Mouse (Mus musculus): ENCODE results near the gene Mrps16. TPM values are rescaled to one million over a fixed set of nuclear protein-coding genes. Genes with fewer than 3 reads are reported as not detected.

Mrps16 gene
- not detected in 2 replicates for polyA plus RNA-seq (2012; ENCODE audit: insufficient read depth, insufficient read length, low replicate concordance, missing spikeins)

GRCm38 (mm10) chr14:20393205-20393913 lies at the start of gene Mrps16:
TSS of gene Mrps16 (minus strand) at chr14:20393634.
- TF ChIP-seq CTCF (IDR thresholded peaks at IDR 0.05; ENCODE audit: insufficient read depth, low read depth, low read length): peak; percentile 93
- TF ChIP-seq POLR2A (IDR thresholded peaks at IDR 0.05; ENCODE audit: insufficient read depth, low read depth, low read length): peak; percentile 72
- peak within 1 kb of the TSS; percentile 92 for H3K27ac ChIP-seq (ENCODE audit: insufficient read depth, low read depth, low read length)
- WGBS: under 1% methylated on average over 68 of the region's 68 CpGs
- peak within 1 kb of the TSS; percentile 93 for H3K4me3 ChIP-seq (ENCODE audit: insufficient read depth, low read depth, low read length)
- peaks cover 2% of the 10 kb centered on the region; the same call in 1 of the 2 replicates for H3K4me1 ChIP-seq (ENCODE audit: control insufficient read depth, insufficient read depth, low read length)

- Histone ChIP-seq H3K27ac (ENCODE audit: insufficient read depth, low read depth, low read length) (no peak overlapping the region), H3K4me1 (ENCODE audit: control insufficient read depth, insufficient read depth, low read length) (0 out of 2 replicates have a peak, but pooled peaks cover 2% of the 10 kb centered on the region), H3K4me3 (ENCODE audit: insufficient read depth, low read depth, low read length) (no peak overlapping the region)
- no peak for TF ChIP-seq CTCF (IDR thresholded peaks at IDR 0.05; ENCODE audit: insufficient read depth, low read depth, low read length)
- TF ChIP-seq POLR2A (IDR thresholded peaks at IDR 0.05; ENCODE audit: insufficient read depth, low read depth, low read length): no peak
- WGBS: 60% methylated on average over 17 of the region's 17 CpGs
Observed at GRCm38 (mm10) chr14:20442252-20442651, 48.8 kb upstream of the Mrps16 start.

- TF ChIP-seq CTCF (IDR thresholded peaks at IDR 0.05; ENCODE audit: insufficient read depth, low read depth, low read length) (no peak), POLR2A (IDR thresholded peaks at IDR 0.05; ENCODE audit: insufficient read depth, low read depth, low read length) (no peak)
- Histone ChIP-seq H3K27ac (ENCODE audit: insufficient read depth, low read depth, low read length) (no peak overlapping the region), H3K4me1 (ENCODE audit: control insufficient read depth, insufficient read depth, low read length) (no peaks in the 10 kb centered on the region), H3K4me3 (ENCODE audit: insufficient read depth, low read depth, low read length) (no peak overlapping the region)
- WGBS: 81% methylated on average over 6 of the region's 6 CpGs
Observed at GRCm38 (mm10) chr14:20436976-20437375, 43.5 kb upstream of the Mrps16 start.

- TF ChIP-seq CTCF (IDR thresholded peaks at IDR 0.05; ENCODE audit: insufficient read depth, low read depth, low read length): no peak
- no peak for TF ChIP-seq POLR2A (IDR thresholded peaks at IDR 0.05; ENCODE audit: insufficient read depth, low read depth, low read length)
Observed at GRCm38 (mm10) chr14:20432420-20432819, 39.0 kb upstream of the Mrps16 start.

GRCm38 (mm10) chr14:20431726-20432125 lies 38.3 kb upstream of the Mrps16 start:
- Histone ChIP-seq H3K4me1 (ENCODE audit: control insufficient read depth, insufficient read depth, low read length) (no peaks in the 10 kb centered on the region), H3K27ac (ENCODE audit: insufficient read depth, low read depth, low read length) (no peak overlapping the region), H3K4me3 (ENCODE audit: insufficient read depth, low read depth, low read length) (no peak overlapping the region)
- 63% methylated on average over 6 of the region's 6 CpGs for WGBS
- TF ChIP-seq CTCF (IDR thresholded peaks at IDR 0.05; ENCODE audit: insufficient read depth, low read depth, low read length): no peak
- TF ChIP-seq POLR2A (IDR thresholded peaks at IDR 0.05; ENCODE audit: insufficient read depth, low read depth, low read length): no peak

More at GRCm38 (mm10) chr14:20432420-20432819, 39.0 kb upstream of the Mrps16 start:
- Histone ChIP-seq H3K4me1 (ENCODE audit: control insufficient read depth, insufficient read depth, low read length) (no peaks in the 10 kb centered on the region), H3K27ac (ENCODE audit: insufficient read depth, low read depth, low read length) (no peak overlapping the region), H3K4me3 (ENCODE audit: insufficient read depth, low read depth, low read length) (no peak overlapping the region)
- 86% methylated on average over 4 of the region's 4 CpGs for WGBS

GRCm38 (mm10) chr14:20429833-20430232 lies 36.4 kb upstream of the Mrps16 start:
- H3K4me3 ChIP-seq (ENCODE audit: insufficient read depth, low read depth, low read length): no peak overlapping the region
- WGBS: 22% methylated on average over 1 of the region's 1 CpGs
- H3K4me1 ChIP-seq (ENCODE audit: control insufficient read depth, insufficient read depth, low read length): no peaks in the 10 kb centered on the region
- TF ChIP-seq POLR2A (IDR thresholded peaks at IDR 0.05; ENCODE audit: insufficient read depth, low read depth, low read length) (no peak), CTCF (IDR thresholded peaks at IDR 0.05; ENCODE audit: insufficient read depth, low read depth, low read length) (no peak)
- H3K27ac ChIP-seq (ENCODE audit: insufficient read depth, low read depth, low read length): no peak overlapping the region

GRCm38 (mm10) chr14:20428593-20428992 lies 35.2 kb upstream of the Mrps16 start:
- Histone ChIP-seq H3K27ac (ENCODE audit: insufficient read depth, low read depth, low read length) (no peak overlapping the region), H3K4me3 (ENCODE audit: insufficient read depth, low read depth, low read length) (no peak overlapping the region), H3K4me1 (ENCODE audit: control insufficient read depth, insufficient read depth, low read length) (no peaks in the 10 kb centered on the region)
- TF ChIP-seq CTCF (IDR thresholded peaks at IDR 0.05; ENCODE audit: insufficient read depth, low read depth, low read length) (no peak), POLR2A (IDR thresholded peaks at IDR 0.05; ENCODE audit: insufficient read depth, low read depth, low read length) (no peak)
- WGBS: 38% methylated on average over 1 of the region's 1 CpGs

- no peak for TF ChIP-seq CTCF (IDR thresholded peaks at IDR 0.05; ENCODE audit: insufficient read depth, low read depth, low read length)
- no peak for TF ChIP-seq POLR2A (IDR thresholded peaks at IDR 0.05; ENCODE audit: insufficient read depth, low read depth, low read length)
- Histone ChIP-seq H3K27ac (ENCODE audit: insufficient read depth, low read depth, low read length) (no peak overlapping the region), H3K4me1 (ENCODE audit: control insufficient read depth, insufficient read depth, low read length) (no peaks in the 10 kb centered on the region), H3K4me3 (ENCODE audit: insufficient read depth, low read depth, low read length) (no peak overlapping the region)
- 86% methylated on average over 6 of the region's 6 CpGs for WGBS
Observed at GRCm38 (mm10) chr14:20423046-20423445, 29.6 kb upstream of the Mrps16 start.

GRCm38 (mm10) chr14:20422257-20422656 lies 28.8 kb upstream of the Mrps16 start:
- 62% methylated on average over 7 of the region's 7 CpGs for WGBS
- H3K27ac ChIP-seq (ENCODE audit: insufficient read depth, low read depth, low read length): no peak overlapping the region
- TF ChIP-seq POLR2A (IDR thresholded peaks at IDR 0.05; ENCODE audit: insufficient read depth, low read depth, low read length): no peak
- no peak for TF ChIP-seq CTCF (IDR thresholded peaks at IDR 0.05; ENCODE audit: insufficient read depth, low read depth, low read length)

More at GRCm38 (mm10) chr14:20422257-20422656, 28.8 kb upstream of the Mrps16 start:
- Histone ChIP-seq H3K4me1 (ENCODE audit: control insufficient read depth, insufficient read depth, low read length) (no peaks in the 10 kb centered on the region), H3K4me3 (ENCODE audit: insufficient read depth, low read depth, low read length) (no peak overlapping the region)

Measured in olfactory bulb, adult 2 months (tissue).